Mouse (Mus musculus) CD4-positive, CD25-positive, alpha-beta regulatory T cell, adult 4 months (primary cell): ENCODE measurements around the gene AI837181. TPM values are rescaled to one million over a fixed set of nuclear protein-coding genes. Genes with fewer than 3 reads are reported as not detected.
A peak's percentile ranks its signal among the peaks of the same experiment; 100 is the strongest.

ENCODE experiments used
- ATAC-seq: one replicate; pipeline ENCODE4 v1.8.0; 2017
- polyA plus RNA-seq, 2 experiments: library from polyadenylated mRNA; unstranded; fragments of 100-300 nt; shearing (Covaris generic); gene quantifications; one replicate each; pipeline ENCODE4 v1.2.1; 2017

AI837181 gene
- polyA plus RNA-seq, 2 experiments from 2014 or later = 20.8 to 28.7 TPM

DNA sequence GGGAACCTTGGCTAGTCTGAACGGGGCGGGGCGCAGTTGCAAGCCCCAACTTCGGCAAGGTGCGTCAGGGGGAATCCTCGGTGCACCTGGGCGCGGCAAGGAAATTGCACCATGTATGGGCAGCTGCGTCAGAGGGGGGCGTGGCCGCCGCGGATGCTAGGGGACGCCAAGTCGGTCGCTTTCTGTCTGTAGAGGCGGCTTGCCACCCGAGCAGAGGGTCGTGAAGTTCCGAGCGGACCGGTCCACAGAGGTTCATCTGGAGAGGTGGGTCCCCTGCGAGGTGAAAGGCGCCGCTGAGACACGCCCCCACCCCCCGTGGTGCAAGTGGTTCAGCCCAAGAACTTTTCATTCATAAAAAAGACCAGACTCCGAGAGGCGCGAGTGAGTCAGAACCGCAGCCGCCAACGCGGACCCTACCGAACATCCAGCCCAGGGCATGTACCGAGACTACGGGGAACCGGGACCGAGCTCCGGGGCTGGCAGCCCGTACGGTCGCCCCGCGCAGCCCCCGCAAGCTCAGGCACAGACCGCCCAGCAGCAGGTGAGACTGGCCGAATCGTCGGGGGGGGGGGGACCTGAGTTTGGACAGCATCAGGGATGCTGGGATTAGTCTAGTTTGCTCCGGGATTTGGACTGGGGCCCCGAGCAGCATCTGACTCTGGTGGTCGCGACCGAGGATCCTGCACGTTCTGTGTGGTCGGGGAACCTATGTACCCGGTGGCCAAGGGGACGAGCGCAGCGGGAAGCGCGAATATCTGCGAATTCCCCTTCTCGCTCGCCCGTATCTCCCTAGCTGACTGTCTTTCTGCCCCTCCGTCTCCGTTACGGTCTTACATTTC is 22.8 kb downstream of the AI837181 start, which contains the start of gene Fosl1:
Fosl1 (plus strand) TSS at position 33 of the 839 bp plus-strand sequence.
- peak; percentile 94 for ATAC-seq

DNA sequence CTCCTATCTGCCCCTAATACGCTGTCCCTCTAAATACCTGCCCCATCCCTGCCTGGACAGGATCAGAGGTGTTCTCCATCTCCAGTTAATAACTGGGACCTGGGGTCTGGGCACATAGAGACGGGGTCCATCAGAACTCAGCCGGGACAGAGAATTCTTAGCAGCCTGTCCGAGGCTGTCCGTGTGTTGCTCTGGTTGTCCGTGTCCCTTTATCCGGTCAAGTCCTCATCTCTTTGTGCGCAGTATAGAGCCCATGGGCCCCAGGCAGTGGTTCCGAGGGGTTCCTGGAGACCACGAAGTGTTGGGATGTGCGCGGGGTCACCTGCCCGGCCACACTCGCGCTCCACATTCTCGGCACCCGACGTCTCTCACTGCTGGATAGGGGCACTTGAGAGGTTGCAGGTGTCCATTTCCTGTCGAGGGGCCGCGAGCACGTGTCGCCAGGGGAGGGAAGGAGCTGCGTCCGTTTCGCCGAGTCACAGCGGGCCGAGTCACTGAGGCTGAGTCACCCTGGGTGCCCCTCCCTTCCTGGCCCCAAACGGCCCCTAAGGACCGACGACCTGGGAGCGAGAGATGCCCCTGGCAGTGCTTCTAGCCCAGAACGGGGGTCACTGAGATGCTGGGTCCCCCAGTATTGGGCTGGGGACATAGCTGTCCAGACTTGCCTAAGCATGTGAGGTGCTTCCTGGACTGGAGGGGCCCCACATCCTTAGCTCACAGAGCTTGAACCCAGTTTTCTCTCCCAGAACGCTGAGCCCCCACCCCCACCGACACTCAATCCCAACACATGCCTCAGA is 23.6 kb downstream of the AI837181 start:
- ATAC-seq = peak; percentile 30

DNA sequence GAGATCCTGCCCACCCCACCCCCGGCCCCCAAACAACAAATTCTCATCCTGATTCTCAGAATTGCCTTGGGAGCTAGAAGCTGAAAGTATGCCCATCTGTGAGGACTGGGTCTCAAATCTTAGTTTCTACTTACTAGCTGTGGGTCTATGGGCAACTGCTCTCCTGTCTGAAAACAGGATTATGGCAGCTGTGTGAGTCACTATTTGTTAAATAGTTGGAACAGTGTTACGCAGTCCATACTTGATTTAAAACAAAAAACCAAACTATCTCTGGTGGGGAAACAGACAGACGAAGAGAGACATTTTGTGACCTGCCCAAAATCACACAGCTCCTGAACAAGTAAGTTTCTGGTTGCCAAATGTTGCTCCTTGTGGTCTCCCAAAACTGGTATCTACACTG is 24.7 kb downstream of the AI837181 start:
- no peak for ATAC-seq

DNA sequence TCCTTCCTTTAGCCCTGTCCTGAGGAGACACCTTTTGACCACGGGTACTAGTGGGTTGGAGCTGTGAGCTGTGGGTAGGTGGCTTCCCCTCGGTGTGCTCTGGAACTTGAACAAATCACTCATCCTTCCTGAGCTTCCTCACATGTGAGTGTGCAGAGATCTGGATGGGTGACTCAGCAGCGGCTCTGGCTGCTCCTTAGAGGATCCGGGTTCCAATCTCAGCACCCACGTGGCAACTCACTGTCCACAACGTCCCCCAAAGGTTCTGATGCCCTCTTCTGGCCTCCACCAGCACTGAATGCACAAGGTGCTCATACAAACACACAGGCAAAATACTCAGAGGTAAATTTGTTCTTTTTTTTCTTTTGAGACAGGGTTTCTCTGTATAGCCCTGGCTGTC is 26.8 kb downstream of the AI837181 start:
- ATAC-seq = no peak

DNA sequence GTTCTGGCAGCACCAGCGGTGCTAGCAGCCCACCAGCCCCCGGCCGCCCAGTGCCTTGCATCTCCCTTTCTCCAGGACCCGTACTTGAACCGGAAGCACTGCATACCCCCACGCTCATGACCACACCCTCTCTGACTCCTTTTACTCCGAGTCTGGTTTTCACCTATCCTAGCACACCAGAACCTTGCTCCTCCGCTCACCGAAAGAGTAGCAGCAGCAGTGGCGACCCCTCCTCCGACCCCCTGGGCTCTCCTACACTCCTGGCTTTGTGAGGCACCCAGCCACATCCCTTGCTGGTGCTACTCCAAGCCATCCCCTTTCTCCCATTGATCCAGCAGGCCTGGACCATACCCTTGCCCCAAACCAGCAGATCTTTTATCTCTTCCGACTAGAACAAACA is 30.1 kb downstream of the AI837181 start:
- no peak for ATAC-seq

DNA sequence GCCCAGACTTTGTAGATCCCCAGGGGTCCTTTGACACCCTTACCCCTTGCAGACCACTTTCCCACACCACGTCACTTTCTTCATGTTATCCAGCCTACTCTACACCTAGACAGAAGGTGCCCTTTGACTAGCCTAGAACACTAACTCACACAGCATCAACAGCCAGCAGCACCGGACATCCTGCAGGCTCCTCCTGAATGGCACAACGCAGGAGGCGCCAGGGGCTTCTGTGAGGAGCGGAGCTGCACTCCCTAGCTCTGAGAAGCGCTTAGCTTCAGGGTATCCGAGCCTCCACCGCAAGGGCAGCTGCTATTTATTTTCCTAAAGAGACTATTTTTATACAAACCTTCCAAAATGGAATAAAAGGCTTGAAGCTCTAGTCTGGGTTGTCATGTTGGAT is 30.6 kb downstream of the AI837181 start:
- no peak for ATAC-seq

DNA sequence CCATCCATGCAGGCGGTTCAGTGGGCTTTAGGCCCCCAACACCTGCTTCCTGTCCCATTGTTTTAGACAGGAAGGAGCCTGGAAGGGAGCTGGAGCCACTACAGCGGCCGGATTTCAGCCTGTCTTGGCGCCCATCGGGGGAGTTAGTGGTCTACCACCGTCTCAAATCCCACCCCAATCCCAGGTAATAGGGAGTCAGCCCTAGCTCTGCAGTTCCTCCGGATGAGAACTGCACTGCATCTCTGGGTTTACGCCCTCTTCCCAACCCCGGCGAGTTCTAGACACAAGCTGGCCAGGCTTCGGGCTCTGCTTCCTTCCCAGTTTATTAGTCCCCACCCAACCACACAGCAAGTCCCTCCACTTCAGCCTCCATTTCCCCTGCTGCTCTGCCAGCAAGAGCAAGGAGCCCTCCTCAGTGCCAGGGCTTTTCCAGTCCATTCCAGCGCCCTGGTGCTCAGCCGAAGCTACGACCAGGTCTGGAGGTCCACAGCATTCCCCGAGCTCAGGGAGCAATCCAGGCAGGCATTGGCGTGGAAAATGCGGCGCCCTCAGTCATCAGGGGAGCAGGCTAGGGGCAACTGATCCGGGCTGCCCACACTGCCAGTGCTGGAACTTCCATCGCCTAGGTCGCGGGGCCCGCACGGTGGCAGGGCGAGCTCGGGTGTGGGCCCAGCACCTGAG is 31.4 kb downstream of the AI837181 start:
- no peak for ATAC-seq

DNA sequence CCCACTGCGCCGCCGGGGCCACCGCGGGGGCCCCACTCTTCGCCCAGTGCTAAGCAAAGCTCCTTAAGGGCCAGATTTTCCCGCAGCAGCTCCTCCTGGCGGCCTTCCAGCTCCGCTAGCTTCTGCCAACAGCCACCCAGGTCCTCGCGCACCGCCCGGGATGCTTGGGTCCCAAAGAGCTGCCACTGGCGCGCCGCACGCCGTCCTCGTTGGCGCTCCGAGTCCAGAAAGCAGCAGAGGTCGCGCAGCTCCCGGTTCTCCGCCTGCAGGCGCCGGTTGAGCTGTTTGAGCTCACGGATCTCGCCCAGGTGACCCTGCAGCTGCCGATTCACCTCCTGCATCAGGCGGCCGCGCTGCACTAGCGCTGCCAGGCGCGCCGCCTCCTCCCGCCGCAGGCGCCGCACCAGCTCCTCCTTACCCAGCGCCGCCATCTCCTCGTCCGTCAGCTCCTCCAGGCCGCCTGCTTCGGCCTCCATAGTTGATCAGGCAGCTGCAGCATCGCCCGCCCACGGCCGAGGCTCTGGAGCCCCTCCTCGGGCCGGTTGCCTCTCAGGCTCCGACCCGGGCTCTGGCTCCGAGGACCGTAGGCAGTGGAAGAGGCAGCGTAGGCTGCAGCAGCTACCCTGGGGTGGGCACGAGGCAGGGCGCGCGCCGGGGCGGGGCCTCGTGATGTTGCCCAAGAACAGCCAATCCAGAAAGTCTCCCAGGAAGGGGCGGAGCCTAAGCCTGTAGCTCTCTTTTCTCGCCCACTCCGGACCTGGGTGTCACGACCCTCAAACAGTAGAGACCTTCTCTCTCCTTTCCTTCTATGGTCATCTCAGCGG is 32.2 kb downstream of the AI837181 start:
- peak; percentile 88 for ATAC-seq

DNA sequence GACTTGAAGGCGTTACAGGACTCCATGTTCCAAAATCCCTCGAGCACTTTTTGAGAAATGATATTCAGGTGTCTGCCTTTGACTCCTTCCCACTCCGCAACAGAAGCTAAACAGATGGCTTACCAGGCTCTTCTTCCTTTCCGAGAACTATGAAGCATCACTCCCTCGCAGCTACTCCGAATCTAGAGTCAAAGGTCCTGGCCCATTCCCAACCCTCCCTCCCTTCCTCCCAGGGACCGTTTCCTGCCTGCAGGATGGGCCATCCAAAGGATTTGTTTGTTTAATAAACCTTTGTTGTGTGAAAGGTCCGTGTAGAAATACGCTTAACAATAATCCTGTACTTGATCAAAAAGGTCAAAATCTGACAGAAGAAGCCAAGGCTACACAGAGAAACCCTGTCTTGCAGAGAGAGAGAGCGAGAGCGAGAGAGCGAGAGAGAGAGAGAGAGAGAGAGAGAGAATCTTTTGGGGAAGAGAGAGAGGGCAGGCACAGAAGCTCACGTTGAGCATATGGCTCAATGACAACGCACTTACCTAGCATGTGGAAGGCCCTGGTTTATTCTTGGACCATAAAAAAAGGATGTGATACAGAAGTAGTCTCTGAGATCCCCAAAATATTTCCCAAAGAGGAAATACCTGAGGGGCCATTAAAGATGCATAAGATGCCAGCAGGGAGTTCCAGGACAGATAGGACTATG is 33.0 kb downstream of the AI837181 start, which contains the start of gene Ccdc85b:
Ccdc85b (minus strand) TSS at position 149 of the 697 bp plus-strand sequence.
- ATAC-seq = peak; percentile 11

DNA sequence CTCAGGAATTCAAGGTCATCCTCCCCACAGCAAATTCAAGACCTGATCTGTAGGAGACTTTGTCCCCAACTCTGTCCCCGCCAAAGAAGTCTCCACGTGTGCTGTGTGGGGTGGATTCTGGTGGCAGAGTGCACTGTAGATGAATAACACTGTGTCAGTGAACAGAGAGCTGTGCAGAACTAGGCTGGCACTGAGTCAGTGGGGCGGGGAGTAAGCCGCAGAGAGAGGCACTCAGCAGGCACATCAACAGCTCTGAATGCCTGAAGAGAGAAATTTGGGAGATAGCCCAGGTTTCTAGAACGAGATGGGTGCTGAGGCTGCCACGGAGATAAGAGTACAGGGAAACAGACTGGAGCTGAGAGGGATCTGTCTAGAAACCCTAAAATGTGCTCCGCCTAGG is 34.1 kb downstream of the AI837181 start:
- ATAC-seq = no peak

DNA sequence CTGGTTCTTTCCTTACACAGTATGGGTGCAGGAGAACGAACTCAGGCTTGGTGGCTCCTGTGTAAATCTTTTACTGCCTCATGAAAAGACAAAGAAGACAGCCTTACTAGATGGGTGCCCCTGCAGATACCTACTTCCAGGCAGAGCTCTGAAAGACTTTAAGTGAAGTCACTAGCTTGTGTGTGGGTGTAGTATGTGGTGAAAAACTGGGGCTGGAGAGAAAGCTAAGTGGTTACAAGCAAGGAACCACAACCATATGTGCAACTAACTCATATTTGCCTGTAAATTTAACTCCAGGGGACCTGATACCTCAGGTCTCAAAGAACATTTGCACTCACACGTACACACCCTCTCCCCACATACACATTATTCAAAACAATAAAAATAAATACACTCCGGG is 35.0 kb downstream of the AI837181 start:
- no peak for ATAC-seq

DNA sequence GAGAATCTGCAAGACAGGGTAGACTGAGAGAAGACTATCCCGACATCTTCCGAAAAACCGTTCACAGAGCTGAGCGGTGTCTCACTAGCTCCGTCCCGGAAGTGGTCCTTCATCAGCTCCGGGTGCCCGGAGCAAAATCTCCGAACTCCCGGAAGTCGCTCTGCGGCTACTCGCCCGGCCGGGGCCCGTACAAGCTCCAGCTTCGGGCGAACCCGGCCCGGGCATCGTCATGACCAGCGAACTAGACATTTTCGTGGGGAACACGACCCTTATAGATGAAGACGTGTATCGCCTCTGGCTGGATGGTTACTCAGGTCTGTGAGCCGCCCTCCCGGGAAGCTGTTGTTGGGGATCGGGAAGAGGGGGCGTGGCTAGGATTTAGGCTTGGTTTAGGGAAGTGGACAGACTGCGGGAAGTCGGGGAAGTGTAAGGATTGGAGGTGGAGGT is 35.5 kb downstream of the AI837181 start, which contains the start of gene Fibp:
Fibp (plus strand) TSS at position 151 of the 447 bp plus-strand sequence.
- ATAC-seq = peak; percentile 68

DNA sequence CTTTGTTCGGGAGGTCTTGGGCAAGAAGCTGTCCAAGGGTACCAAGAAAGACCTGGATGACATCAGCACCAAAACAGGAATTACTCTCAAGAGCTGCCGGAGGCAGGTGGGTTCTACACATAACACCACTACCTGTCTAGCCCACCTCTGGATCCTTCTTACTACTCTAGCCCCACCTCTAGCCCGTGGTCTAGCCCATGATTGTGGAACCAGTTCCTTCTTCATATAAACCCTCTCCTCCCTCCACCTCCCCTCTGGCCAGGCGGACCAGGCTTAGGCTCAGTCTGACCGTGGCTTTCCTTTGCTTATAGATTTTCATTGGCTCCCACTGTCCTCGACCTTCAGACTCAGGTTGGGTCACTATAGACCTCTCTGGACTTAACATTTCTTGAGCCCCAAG is 36.5 kb downstream of the AI837181 start:
- ATAC-seq = no peak

DNA sequence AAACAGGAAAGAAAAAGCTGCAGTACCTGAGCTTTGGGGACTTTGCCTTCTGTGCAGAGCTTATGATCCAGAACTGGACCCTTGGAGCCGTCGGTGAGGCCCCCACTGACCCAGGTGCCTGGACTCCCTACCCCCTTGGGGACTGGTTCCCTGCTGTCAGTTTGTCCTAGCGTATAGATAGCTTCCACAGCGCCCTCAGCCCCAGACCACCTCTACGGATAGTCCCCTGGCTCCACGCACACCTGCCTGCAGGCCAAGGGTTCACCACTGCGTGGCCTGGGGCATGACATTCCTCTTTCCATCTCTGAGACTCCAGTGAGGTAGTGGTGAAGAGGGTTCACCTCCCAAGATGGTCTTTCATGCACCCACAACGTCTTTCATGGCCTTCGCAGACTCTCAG is 38.3 kb downstream of the AI837181 start:
- no peak for ATAC-seq

DNA sequence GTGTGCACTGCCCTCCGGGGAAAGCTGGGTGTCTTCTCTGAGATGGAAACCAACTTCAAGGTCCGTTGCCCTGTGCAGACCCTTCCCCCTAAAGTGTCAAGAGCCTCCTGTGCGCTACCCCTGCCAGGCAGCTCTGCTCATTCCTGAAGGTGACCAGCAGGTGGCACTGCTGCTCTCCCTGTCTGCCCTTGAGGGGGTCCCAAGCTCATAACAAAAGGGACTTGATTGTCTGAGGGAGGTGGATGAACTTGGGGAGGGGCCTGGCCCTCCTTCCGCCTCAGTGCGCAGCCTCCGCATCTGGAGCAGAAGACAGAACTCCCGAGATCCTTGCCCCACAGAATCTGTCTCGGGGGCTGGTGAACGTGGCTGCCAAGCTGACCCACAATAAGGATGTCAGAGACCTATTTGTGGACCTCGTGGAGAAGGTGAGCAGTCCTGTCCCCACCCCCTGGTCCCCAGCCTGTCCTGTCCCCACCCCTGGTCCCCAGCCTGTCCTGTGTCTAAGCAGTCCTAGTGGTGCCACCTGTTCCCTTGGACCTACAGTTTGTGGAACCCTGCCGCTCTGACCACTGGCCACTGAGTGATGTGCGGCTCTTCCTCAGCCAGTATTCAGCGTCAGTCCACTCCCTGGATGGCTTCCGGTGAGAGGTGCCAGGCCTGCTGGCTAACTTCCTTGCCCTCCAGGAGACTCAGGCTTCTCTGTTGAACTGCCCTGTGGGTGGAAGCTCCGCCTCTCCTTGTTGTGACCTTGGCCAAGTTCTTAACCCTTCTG is 39.0 kb downstream of the AI837181 start:
- no peak for ATAC-seq

DNA sequence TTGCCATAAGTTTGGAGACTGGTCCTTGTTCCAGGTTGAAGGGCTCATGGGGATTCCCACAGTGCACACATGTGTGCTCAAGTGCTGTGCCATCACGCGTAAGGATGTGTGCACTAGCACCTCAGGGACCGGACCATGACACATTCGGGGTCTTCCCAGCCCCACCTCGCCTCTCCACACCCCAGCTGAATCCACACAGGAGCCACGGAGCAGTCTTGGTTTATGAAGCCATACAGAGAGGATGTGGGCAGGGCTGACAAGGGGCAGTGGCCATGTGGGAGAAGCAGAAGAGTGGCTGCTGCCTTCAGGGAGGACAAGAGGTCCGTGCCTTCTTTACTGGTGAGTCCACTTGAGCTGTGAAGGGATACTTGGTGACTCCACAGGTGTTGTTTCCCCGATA is 40.1 kb downstream of the AI837181 start:
- ATAC-seq = no peak

DNA sequence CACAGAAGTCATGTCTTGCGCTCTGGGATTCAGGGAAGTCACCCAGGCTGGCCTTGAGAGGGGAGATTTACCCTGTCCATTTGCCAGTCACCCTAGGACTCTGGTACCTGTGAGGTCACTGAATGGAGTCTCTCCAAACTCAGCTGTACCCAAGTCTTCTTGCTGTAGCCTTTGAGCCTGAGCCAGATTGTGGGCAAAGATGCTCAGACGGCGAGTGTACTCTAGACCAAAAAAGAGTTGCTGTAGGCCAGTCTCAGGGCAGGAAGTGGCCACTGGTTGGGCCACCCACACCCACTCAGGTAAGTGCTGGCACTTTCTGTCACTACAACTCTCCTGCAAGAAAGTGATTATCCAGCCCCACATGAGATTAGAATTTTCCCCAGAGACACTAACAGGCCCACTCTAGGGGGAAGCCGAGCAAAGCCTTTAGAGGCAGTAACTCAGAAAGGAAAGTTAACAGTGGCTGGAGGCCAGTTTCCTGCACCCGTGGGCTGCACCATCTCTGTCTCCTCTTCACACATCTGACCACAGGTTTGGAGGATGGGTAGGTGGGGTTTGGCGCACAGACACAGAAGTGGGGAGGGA is 42.1 kb downstream of the AI837181 start:
- ATAC-seq = no peak

DNA sequence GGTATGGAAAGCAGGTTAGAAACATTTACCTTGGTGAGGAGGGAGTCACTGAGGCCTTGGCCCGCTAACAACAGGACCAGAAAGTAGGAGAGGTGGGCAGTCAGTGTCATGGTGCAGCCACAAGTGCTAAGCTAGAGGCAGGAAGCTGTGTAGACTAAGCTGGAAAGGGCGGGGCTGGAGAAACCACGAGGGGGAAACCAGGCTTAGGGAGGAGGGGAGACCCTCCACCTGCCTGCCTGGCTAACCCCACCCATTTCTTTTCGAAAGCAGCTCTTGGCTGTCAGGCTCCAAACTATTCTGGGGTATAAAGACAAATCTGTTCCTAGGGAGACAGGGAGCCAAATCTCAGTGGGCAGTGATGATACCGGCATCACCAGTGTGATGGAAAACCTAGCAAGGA is 43.4 kb downstream of the AI837181 start, which contains the start of gene Ctsw:
Ctsw (minus strand) TSS at position 134 of the 400 bp plus-strand sequence.
- peak; percentile 89 for ATAC-seq

DNA sequence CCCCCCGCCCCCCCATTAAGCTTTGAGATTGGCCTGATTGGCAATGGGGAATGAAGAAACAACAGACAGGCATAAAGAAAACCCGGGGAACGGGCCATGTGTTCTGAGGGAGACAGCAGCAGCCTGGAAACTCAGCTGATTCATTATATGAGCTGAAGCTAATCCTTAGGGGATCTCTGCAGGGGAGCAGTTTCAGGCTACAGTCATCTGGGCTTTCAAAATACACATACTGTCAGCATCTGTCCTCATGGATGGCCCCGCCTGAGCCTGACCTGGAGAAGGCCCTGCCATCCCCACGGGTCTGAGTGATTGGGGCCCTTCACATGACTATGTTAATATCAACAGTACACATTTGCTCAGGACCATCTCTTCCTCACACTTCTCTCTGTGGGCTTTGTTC is 46.9 kb downstream of the AI837181 start:
- ATAC-seq = no peak

DNA sequence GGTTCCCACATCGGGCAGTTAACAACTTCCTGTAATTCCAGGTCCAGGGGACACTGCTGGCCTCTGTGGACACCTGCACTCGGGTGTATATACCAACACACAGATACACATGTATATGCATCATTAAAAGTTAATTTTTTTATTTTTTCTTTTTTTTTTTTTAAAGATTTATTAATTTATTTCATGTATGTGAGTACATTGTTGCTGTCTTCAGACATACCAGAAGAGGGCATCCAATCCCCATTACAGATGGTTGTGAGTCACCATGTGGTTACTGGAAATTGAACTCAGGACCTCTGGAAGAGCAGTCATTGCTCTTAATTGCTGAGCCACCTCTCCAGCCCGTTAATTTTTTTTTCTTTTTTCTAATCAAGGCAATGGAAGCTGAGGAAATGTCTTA is 47.9 kb downstream of the AI837181 start:
- no peak for ATAC-seq
